Mouse (Mus musculus) c-Kit-positive CD71-positive TER-119-positive erythroid progenitor cells, embryonic 14.5 days (primary cell): ENCODE data around the gene Etl4.

Experiments
- DNase-seq: peaks from one replicate; pipeline ENCODE4 v3.0.0-alpha.2; 2013; ENCODE audit warnings: low spot score

Etl4 gene

DNA sequence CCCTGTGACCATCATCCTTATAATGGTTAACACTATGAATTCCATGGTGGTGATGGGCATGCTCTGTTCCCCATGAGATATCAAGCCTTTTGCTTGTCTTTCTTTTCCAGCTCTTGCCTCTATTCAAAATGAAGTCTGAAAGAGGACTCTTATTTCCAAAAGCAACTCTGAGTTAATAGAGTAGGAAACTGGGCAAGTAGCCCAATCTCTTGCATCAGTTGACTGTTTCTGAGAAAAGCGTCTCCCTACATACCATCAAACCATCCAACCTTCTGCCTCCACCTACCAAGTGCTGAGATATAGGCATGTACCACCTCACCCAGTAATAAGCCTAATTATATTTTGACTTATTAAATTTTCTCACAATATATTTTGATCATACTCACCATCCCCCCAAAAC, 658.9 kb downstream of the Etl4 start:
- no peak for DNase-seq

- no peak for DNase-seq
Measured at GRCm38 (mm10) chr2:20571940-20572339, 662.4 kb downstream of the Etl4 start.

GRCm38 (mm10) chr2:20580331-20580730, 670.8 kb downstream of the Etl4 start:
- no peak for DNase-seq

- DNase-seq = no peak
Measured at GRCm38 (mm10) chr2:20583032-20583431, 673.5 kb downstream of the Etl4 start.

DNA sequence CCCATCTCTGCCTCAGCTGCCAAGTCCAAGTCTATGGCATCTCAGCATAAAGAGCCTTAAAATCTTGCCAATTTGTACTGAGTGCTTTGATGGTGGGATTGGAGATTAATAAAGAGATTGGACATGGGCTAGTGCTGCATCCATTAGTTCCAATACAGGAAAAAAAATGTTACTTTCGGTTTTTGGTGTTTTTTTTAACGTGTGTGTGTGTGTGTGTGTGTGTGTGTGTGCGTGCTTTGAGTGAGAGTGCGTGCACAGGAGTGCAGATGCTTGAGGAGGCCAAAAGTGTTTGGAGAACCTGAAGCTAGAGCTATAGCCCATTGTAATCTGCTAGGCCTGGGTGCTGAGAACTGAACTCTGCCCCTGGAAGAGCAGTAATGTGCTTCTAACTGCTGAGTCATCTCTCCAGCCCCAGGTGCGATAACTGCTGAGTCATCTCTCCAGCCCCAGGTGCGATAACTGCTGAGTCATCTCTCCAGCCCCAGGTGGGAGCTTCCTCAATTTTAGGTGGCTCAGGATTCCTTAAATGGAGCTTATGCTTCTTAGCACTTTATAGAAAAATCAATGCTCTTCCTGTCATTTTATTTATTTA, 674.1 kb downstream of the Etl4 start:
- DNase-seq = no peak

DNA sequence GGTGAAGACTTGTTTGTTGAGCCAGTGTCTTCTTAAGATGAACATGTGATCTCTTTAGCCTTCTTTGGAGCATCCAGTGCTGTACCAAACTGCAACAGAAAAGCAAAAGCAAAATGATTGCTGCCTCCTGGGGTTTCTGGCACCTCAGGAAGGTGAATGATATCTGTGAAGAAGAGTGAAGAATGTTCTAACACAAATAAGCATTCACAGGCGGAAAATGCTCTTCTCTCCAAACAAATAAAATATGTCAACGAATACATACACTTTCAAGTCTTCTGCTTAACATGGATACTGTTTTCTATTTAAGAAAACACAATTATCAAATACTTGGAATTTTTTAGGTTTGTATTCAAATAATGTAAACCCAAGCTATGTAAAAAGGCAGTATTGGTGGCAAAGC, 678.3 kb downstream of the Etl4 start:
- no peak for DNase-seq

DNA sequence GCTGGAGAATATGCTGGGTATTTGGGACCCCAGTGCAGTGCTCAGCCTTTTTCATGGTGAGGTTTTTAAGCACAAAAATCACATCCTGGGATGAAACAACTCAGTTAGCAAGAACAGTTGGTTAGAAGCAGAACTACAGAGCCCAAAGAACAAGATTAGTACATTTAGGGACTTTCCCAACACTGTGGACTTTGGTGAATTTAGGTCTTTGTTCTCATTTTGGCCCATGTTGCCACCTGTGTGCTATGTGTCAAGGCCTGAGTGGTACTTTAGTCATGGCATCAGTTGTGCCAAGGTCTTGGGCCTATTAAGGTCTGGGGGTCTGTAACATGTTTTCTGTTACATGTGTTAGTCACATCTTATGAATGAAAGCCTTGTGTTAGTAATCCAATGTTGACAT, 679.1 kb downstream of the Etl4 start:
- DNase-seq = no peak

GRCm38 (mm10) chr2:20594129-20594528, 684.5 kb downstream of the Etl4 start:
- no peak for DNase-seq

DNA sequence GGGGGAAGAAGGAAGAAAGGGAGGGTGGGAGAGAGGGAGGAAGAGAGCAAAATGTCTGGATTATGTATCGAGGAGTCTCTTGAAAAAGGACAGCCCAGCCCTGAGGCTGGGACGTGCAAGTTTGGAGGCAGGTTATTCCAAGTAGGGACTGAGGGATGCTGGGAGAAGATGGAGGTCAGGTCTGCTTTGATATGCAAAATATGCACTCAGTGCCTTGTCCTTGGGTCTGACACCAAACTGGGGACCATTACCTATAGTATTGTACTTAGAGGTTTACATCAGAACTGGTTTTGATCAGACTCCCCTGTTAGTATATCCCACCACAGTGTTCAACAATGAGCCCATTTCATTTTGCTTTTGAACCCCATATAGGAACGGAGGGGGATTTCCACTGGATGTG, 685.4 kb downstream of the Etl4 start:
- no peak for DNase-seq

GRCm38 (mm10) chr2:20596558-20596957, 687.0 kb downstream of the Etl4 start:
- DNase-seq = no peak

GRCm38 (mm10) chr2:20597193-20597592, 687.6 kb downstream of the Etl4 start:
- no peak for DNase-seq

- no peak for DNase-seq
Measured at GRCm38 (mm10) chr2:20602656-20603055, 693.1 kb downstream of the Etl4 start.

DNA sequence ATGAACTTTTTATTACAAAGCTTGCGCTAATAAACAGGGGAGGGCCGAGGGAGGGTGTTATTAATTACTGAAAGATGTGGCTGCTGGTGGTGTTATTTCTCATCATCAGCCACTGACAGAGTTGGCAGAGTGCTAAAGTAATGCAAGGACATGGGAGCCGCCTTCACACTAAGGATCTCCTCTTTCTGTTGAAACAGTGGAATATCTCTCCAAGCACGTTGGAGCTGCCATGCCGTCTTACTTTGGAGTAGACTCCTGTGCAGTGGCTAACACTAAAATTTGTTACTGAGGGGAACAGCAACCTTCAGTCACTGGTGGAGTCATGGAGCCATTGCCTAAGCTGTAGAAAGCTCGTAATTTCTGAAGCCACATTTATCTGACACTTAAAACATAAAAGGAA, 694.0 kb downstream of the Etl4 start:
- no peak for DNase-seq

DNA sequence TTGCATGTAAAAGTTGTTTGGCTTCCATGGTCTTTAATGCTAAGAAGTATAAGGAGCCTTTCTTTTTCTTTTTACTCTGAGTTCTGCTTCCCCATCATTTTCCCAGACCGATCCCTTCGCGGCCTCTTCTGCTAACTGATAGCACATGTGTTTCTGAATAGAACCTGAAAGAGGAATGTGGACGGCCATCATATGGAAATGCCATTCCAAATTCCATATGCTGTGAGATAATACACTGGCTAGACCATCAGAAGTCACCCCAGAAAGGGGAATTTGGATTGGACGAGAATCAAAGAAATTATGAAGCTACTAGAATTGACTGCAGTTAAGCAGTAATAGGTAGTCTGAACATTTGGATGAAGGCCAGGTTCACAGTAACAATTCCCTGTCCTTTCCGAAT, 694.4 kb downstream of the Etl4 start:
- no peak for DNase-seq

GRCm38 (mm10) chr2:20609203-20609602, 699.6 kb downstream of the Etl4 start:
- DNase-seq = no peak

GRCm38 (mm10) chr2:20615948-20616347, 706.4 kb downstream of the Etl4 start:
- peak; percentile 13 for DNase-seq

- DNase-seq = no peak
Measured at GRCm38 (mm10) chr2:20618396-20618795, 708.8 kb downstream of the Etl4 start.

DNA sequence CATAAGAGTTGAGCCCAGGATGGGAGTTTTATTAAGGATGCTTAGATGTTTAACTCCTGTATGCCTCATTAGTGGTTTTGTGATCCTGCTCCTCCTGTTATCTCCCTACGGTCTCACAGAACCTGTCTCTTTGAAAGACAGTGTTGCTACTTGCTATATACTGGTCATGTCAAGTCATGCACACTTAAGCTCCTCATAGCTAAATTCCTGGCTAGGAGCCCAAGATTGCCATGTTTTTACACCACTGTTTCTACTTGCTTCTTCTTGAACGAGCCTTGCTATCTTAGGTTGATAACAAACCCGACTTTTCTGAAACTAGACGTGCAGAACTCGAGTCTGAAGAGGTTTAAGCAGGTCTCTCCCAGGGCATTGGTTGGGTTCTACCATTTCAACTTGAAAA, 710.3 kb downstream of the Etl4 start:
- no peak for DNase-seq

DNA sequence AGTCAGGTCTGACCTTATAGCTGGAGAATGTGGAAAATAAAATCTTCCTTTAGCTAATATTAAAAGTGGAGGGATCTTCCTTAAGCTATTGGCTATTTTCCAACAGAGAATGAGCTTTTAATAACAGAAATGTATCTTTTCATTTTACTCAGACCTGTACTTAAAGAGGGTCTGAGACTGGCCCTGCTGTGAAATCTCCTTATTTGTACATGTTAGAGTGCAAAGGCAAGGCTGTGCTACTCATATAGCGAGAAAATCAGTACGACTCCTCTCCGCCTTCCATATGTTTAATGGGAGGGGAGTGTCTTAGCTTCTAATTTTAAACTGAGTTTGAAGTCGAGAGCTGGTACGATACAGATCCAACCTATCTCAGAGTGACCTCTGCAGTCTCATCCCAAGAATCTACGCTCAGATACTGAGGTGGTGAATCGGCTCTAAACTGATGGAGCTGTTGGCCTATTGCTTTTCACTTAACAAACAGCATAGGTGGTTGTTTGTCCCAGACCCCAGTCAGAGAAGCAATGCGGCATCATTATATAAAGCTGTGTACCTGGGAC, 719.7 kb downstream of the Etl4 start:
- no peak for DNase-seq

DNA sequence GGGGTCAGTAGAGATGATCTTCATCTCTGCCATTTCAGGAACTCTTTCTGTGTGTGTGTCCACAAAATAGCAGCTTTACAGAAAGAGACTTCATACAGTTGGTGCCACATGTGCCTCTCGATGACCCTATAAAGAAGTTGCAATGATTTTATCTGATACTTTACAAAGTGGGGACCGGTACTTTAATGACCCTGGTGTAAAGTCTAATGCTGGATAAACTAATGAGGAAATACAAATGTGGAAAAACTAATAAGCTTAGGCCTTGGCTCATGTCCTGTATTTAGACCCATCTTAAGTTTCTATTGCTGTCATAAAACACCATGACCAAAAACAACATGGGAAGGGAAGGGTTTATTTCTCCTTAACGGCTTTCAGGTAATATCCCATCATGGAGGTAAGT, 729.0 kb downstream of the Etl4 start:
- DNase-seq = no peak

- DNase-seq = no peak
Measured at GRCm38 (mm10) chr2:20639721-20640120, 730.1 kb downstream of the Etl4 start.

DNA sequence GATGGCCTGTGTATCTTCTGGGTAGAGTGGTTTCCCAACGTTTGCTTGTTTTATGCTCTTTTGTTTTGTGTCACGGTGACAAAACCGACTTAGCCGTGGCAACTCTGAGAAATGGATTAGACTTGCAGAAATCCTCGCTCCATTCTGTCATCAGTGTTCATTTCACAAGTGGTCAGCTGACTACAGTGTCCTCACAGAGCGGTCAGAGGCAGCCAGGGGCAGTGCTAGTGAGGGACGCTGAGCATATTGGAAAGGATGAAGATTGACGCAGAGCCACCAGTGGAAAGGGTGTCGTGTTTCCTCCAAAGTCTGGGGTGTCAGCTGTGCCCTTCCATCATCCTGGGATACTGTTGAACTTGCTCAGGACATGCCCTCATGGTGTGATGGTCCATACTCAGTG, 733.2 kb downstream of the Etl4 start:
- DNase-seq = no peak

GRCm38 (mm10) chr2:20649817-20650216, 740.2 kb downstream of the Etl4 start:
- no peak for DNase-seq

GRCm38 (mm10) chr2:20653116-20653515, 743.5 kb downstream of the Etl4 start:
- DNase-seq = no peak
